Mouse (Mus musculus): ENCODE measurements around the gene Elmo3.

The Elmo3 gene

DNA sequence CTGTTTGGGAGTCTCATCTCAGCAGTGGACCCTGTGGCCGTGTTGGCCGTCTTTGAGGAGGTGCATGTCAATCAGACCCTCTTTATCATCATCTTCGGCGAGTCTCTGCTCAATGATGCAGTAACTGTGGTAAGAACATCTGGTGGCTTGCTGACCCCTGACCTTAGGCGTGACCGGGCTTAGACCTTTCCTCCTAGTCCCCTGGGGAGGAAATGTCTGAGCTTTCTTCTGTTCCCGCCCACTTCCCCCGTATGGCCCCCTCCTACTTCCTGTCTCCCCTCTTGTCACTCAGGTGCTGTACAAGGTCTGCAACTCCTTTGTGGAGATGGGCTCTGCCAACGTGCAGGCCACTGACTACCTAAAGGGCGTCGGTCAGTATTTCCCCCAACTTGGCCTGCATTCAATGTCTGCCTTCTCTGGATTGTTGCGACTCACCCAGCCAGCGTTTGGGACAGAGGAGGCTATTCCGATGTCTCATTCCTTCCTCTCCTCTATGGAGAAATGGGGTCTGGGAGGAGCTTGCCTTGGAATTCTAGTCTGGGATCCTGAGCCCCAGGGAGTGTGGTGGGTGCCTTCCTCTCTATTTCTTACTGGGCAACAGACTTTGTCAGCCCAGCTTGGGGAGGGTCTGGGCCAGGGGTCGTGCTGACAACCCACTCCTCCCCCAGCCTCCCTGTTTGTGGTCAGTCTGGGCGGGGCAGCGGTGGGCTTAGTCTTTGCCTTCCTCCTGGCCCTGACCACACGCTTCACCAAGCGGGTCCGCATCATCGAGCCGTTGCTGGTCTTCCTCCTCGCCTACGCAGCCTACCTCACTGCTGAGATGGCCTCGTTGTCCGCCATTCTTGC, 50.0 kb downstream of the Elmo3 start:
- no peak for DNase-seq (ENCODE audit: low spot score)

GRCm38 (mm10) chr8:105356681-105357080, 51.3 kb downstream of the Elmo3 start:
- DNase-seq (ENCODE audit: low spot score), result no peak

DNA sequence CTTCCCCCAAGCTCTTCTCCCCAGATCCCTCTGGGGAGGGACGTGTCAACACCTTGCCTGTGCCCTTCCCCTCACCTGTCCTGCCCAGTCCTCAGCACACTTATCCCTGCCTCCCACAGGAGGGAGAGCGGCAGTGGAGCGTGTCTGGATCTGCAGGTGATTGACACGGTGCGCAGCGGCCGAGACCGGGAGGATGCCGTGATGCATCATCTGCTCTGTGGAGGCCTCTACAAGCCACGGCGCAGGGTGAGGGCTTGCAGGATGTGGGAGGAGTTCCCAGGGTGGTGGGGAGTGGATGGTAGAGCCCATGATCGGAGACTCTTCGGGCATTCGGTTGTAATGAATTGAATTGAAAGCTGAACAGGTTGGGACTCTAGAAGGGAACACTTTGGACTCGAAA, 53.8 kb downstream of the Elmo3 start:
- no peak for DNase-seq (ENCODE audit: low spot score)

GRCm38 (mm10) chr8:105359646-105360045, 54.2 kb downstream of the Elmo3 start:
- no peak for DNase-seq (ENCODE audit: low spot score)

Data from lung, postnatal 25 days (tissue).